Mouse (Mus musculus): Measurements from ENCODE around the gene Preb. TPM values are rescaled to one million over a fixed set of nuclear protein-coding genes. Genes with fewer than 3 reads are reported as not detected.

Gene Preb
- polyA plus RNA-seq, 1 experiment: 78.2 TPM

DNA sequence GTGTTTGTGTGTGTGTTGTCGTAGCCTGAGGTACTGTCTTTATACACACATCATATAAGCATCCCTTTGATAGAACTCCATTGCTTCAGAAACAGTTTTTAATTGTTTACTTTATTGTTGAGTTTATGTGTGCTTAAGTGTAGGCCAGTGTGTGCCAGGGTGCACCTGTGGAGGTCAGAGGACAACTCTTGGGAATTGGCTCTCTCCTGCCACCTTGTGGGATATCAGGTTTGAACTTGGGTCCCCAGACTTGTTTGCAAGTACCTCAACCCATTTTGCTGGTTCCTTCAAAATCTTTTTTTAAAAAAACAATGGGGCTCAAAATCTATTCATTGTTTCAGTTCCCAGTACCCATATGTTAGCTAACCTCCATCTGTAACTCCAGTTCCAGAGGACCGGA, 17.2 kb downstream of the Preb start:
- TF ChIP-seq GATA1 (IDR thresholded peaks at IDR 0.05; ENCODE audit: low read length): no peak

GRCm38 (mm10) chr5:30934725-30935461, 25.3 kb downstream of the Preb start:
- TF ChIP-seq GATA1 (IDR thresholded peaks at IDR 0.05; ENCODE audit: low read length): no peak

- TF ChIP-seq GATA1 (IDR thresholded peaks at IDR 0.05; ENCODE audit: low read length): no peak
Observed at GRCm38 (mm10) chr5:30933705-30934104, 26.5 kb downstream of the Preb start.

DNA sequence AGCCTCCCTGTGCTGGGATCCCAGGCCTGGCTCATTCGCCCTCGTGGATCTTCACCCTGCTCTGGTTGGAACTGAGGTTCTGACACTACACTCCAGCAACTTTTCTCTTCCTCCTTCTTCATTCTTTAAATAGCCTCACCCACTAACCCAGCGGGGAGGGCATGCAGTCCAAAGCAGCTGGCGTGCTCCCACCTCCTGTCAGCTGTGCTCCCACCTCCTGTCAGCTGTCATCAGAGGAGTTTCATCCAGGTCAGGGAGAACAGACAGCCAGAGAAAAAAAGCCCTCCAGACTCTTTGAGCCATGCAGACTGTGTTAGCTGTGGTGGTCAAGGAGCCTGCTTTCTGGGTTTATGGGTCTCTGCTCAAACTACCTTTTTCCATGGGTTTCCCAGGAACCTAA, 28.8 kb downstream of the Preb start:
- TF ChIP-seq GATA1 (IDR thresholded peaks at IDR 0.05; ENCODE audit: low read length): no peak

DNA sequence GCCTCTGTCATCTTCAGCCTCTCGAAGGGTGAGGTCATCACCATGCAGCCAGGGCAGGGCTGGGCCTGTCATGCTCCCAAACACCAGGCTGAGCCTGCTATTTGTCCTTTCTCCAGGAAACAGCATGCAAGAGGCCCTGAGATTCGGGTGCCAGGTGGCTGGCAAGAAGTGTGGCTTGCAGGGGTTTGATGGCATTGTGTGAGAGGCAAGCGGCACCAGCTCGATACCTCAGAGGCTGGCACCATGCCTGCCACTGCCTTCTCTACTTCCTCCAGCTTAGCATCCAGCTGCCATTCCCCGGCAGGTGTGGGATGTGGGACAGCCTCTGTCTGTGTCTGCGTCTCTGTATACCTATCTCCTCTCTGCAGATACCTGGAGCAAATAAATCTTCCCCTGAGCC, 29.3 kb downstream of the Preb start:
- no peak for TF ChIP-seq GATA1 (IDR thresholded peaks at IDR 0.05; ENCODE audit: low read length)

DNA sequence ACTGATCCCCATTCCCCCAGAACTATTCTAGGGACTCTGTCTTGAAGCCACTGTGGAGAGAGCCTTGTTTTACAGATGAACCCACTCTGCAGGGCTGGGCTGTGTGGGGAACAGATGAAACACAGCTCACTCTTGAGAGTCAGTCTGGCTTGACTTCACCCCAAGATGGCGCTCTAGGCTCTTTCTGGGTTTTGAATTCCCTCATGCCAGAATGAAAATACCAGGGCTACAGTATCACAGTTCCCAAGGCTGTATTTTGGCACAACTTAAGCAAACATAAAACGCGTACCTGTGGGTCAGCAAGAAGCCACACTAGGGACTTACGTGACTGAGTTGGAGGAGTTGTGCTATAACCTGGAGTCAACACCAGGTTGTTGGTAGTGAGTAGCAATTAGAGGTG, 30.0 kb downstream of the Preb start:
- TF ChIP-seq GATA1 (IDR thresholded peaks at IDR 0.05; ENCODE audit: low read length): no peak

- TF ChIP-seq GATA1 (IDR thresholded peaks at IDR 0.05; ENCODE audit: low read length): no peak
Observed at GRCm38 (mm10) chr5:30927945-30928529, 32.1 kb downstream of the Preb start.

DNA sequence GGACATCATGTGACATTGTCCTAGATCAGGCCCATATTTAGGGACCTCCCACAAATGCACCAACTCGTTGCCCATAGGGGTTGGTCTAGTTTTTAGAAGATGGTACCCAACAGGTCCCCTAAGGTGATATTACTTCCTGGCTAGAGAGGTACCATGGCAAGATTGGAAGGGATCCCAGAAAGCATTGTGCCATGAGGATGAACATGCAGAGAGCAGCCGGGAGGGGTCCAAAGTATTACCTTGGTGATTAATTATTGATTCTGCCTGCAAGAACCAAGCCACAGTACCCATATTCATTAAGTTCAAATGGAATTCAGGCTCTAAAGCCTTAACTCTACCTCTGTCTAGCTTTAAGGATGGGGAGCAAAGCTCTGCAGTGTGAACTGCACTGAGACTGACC, 34.1 kb downstream of the Preb start:
- no peak for TF ChIP-seq GATA1 (IDR thresholded peaks at IDR 0.05; ENCODE audit: low read length)

GRCm38 (mm10) chr5:30925217-30925616, 34.9 kb downstream of the Preb start:
- TF ChIP-seq GATA1 (IDR thresholded peaks at IDR 0.05; ENCODE audit: low read length): no peak

GRCm38 (mm10) chr5:30924614-30925013, 35.5 kb downstream of the Preb start:
- TF ChIP-seq GATA1 (IDR thresholded peaks at IDR 0.05; ENCODE audit: low read length): no peak

- no peak for TF ChIP-seq GATA1 (IDR thresholded peaks at IDR 0.05; ENCODE audit: low read length)
Observed at GRCm38 (mm10) chr5:30923119-30923518, 37.0 kb downstream of the Preb start.

GRCm38 (mm10) chr5:30922581-30923041, 37.5 kb downstream of the Preb start:
- no peak for TF ChIP-seq GATA1 (IDR thresholded peaks at IDR 0.05; ENCODE audit: low read length)

DNA sequence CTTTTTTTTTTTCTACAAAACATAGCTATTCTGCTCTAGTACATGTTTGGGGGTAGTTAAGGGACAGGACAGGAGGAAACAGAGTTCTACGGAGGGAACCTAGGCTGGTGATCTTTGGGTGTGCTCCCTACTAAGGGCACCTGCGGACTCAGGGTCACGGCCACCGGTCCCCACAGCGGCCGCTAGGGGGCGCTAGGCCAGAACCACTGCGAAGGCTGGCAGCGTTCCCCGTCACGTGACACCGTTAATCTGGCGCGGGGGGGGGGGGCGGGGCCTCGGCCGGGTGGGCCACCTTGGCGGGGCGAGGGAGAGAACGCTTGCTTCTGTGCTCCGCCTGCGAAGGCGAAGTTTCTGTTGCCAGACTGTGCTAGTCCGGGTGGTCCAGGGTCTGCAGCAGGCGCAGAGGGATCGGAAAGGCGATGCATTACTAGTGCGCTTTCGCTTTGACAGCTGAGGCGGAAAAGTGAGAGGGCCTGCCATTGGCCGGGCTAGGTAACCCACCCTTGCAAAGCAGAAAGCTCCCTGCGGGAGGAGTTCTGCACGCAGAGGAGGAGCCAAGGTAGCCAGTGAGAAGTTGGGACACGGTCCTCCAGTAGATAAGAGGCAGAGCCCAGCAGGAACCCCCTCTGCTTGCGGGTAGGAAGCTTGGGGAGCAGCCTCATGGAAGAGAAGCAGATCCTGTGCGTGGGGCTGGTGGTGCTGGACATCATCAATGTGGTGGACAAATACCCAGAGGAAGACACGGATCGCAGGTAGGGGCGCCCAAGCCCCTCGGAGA, 38.7 kb downstream of the Preb start, which contains the start of gene Khk:
Khk (plus strand) TSS at position 176 of the 778 bp plus-strand sequence.
- no peak for TF ChIP-seq GATA1 (IDR thresholded peaks at IDR 0.05; ENCODE audit: low read length)

- no peak for TF ChIP-seq GATA1 (IDR thresholded peaks at IDR 0.05; ENCODE audit: low read length)
Observed at GRCm38 (mm10) chr5:30920621-30921020, 39.5 kb downstream of the Preb start.

DNA sequence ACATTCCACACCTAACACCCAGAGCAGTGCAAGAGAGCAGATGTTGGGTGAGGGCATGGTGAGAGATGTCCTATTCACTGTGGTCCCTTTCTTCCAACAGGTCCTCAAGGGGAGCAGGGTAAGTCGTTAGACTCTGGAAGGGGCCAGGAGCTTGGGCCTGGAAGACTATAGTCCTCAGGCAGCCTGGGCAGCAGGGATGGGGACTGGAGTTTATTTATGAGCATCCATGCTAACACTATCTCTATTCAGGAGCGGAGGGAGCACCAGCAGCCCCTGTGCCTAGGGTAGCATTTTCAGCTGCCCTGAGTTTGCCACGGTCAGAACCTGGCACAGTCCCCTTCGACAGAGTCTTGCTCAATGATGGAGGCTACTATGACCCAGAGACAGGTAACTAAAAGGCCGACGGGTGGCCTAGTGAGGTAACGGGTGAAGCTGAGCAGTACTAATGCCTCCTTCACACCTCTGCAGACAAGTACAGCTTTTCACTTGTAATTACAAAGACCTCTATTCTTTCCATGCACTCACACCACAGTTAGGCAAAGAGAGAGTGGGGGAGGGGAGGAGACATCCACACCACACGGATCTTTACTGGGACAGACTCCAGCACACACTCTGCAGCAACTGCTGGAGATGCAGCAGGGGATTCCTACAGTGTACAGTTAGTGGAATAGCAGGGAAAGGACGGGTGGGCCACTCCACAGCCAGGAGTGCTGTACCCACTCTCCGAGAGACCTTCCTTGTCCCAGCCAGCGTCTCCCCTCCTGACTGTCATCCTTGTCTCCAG, 40.1 kb downstream of the Preb start:
- no peak for TF ChIP-seq GATA1 (IDR thresholded peaks at IDR 0.05; ENCODE audit: low read length)
